Mouse (Mus musculus): ENCODE measurements around the gene Nhlrc3.
A peak's percentile ranks its signal among the peaks of the same experiment; 100 is the strongest.

The Nhlrc3 gene

GRCm38 (mm10) chr3:53454005-53454404 is 9.1 kb downstream of the Nhlrc3 start:
- no peak for DNase-seq

GRCm38 (mm10) chr3:53453346-53453745 is 9.8 kb downstream of the Nhlrc3 start:
- peak; percentile 60 for DNase-seq

GRCm38 (mm10) chr3:53452351-53452750 is 10.8 kb downstream of the Nhlrc3 start:
- DNase-seq, result peak; percentile 61

- DNase-seq, result no peak
These were observed 12.5 kb downstream of the Nhlrc3 start for GRCm38 (mm10) chr3:53450666-53451065.

- DNase-seq, result peak; percentile 84
These were observed 14.9 kb downstream of the Nhlrc3 start for GRCm38 (mm10) chr3:53448208-53448607.

GRCm38 (mm10) chr3:53446801-53447200 is 16.3 kb downstream of the Nhlrc3 start:
- DNase-seq, result no peak

- no peak for DNase-seq
These were observed 17.6 kb downstream of the Nhlrc3 start for GRCm38 (mm10) chr3:53445540-53445939.

- no peak for DNase-seq
These were observed 26.6 kb downstream of the Nhlrc3 start for GRCm38 (mm10) chr3:53436550-53436949.

- no peak for DNase-seq
These were observed 28.5 kb downstream of the Nhlrc3 start for GRCm38 (mm10) chr3:53434610-53435009.

GRCm38 (mm10) chr3:53423576-53423975 is 39.6 kb downstream of the Nhlrc3 start:
- no peak for DNase-seq

GRCm38 (mm10) chr3:53422691-53423090 is 40.4 kb downstream of the Nhlrc3 start:
- no peak for DNase-seq

GRCm38 (mm10) chr3:53421656-53422055 is 41.5 kb downstream of the Nhlrc3 start:
- DNase-seq, result no peak

- DNase-seq, result no peak
These were observed 45.4 kb downstream of the Nhlrc3 start for GRCm38 (mm10) chr3:53417701-53418100.

- no peak for DNase-seq
These were observed 47.1 kb downstream of the Nhlrc3 start for GRCm38 (mm10) chr3:53416036-53416506.

GRCm38 (mm10) chr3:53413959-53414358 is 49.2 kb downstream of the Nhlrc3 start:
- no peak for DNase-seq

- no peak for DNase-seq
These were observed 49.7 kb downstream of the Nhlrc3 start for GRCm38 (mm10) chr3:53413465-53413864.

GRCm38 (mm10) chr3:53412259-53412658 is 50.9 kb downstream of the Nhlrc3 start:
- DNase-seq, result no peak

GRCm38 (mm10) chr3:53410031-53410430 is 53.1 kb downstream of the Nhlrc3 start:
- DNase-seq, result no peak

GRCm38 (mm10) chr3:53407145-53407544 is 56.0 kb downstream of the Nhlrc3 start:
- DNase-seq, result no peak

Data from lung, postnatal 36 days (tissue).